9 mouse cellular contexts compared by ENCODE assay signal in genomic region chr14:59467798-59468197, GRCm38 (mm10). TPM values are rescaled to one million over a fixed set of nuclear protein-coding genes. Genes with fewer than 3 reads are reported as not detected.
DNase-seq lines count a peak whose midpoint lies in the region; ATAC-seq and TF ChIP-seq lines count a peak whose summit lies in the region.
"Had no signal": no experiment of that assay in that cellular context is flagged by ENCODE, and none has a peak within 500 bp of the region (broad histone marks: within the 10 kb centered on the region; RNA-seq: fewer than 3 reads in every experiment).

No protein-coding gene starts in this region.

- no peak overlapping the region for H3K4me3 ChIP-seq in heart, embryonic 11.5 days (ENCODE audit: low read depth, low read length)
- no peak overlapping the region for H3K4me3 ChIP-seq in cortical plate, adult 2 months (ENCODE audit: insufficient read depth, low read length)
- no peak overlapping the region for H3K4me3 ChIP-seq in forebrain, embryonic 15.5 days
- H3K4me3 ChIP-seq: neural tube, embryonic 15.5 days had no signal

- peak; percentile 20; the same call in 1 of the 2 replicates for TF ChIP-seq CTCF in cortical plate, adult 2 months (IDR thresholded peaks at IDR 0.05; ENCODE audit: extremely low read depth, insufficient read depth, low read length)

- H3K4me1 ChIP-seq in heart, embryonic 11.5 days (ENCODE audit: control insufficient read depth, insufficient read depth, low read length) = no peaks in the 10 kb centered on the region
- H3K4me1 ChIP-seq in cortical plate, adult 2 months (ENCODE audit: control insufficient read depth, insufficient read depth, low read length) = no peaks in the 10 kb centered on the region
- H3K4me1 ChIP-seq in forebrain, embryonic 15.5 days = no peaks in the 10 kb centered on the region
- H3K4me1 ChIP-seq: neural tube, embryonic 15.5 days had no signal

- no peaks in the 10 kb centered on the region for H3K36me3 ChIP-seq in heart, embryonic 11.5 days (ENCODE audit: control insufficient read depth, insufficient read depth, low read length)
- H3K36me3 ChIP-seq in splenic B cell, adult 2 months (ENCODE audit: control insufficient read depth, insufficient read depth, low read length, poor library complexity, severe bottlenecking) = peaks cover 2% of the 10 kb centered on the region; the same call in 1 of the 2 replicates
- H3K36me3 ChIP-seq in forebrain, embryonic 15.5 days = no peaks in the 10 kb centered on the region
- H3K36me3 ChIP-seq: neural tube, embryonic 15.5 days had no signal

- H3K4me2 ChIP-seq in heart, embryonic 11.5 days = no peak overlapping the region
- no peak overlapping the region for H3K4me2 ChIP-seq in forebrain, embryonic 15.5 days (replicated peaks)
- H3K4me2 ChIP-seq: neural tube, embryonic 15.5 days had no signal

- no peak overlapping the region for H3K27ac ChIP-seq in heart, embryonic 11.5 days (ENCODE audit: low read depth, low read length)
- no peak overlapping the region for H3K27ac ChIP-seq in cortical plate, adult 2 months (ENCODE audit: insufficient read depth, low read length)
- H3K27ac ChIP-seq in forebrain, embryonic 15.5 days (replicated peaks) = no peak overlapping the region
- H3K27ac ChIP-seq: neural tube, embryonic 15.5 days had no signal

- no peak overlapping the region for H3K9ac ChIP-seq in heart, embryonic 11.5 days (ENCODE audit: low read depth, low read length)
- H3K9ac ChIP-seq in forebrain, embryonic 15.5 days (replicated peaks) = no peak overlapping the region
- H3K9ac ChIP-seq: neural tube, embryonic 15.5 days had no signal

- no peaks in the 10 kb centered on the region for H3K9me3 ChIP-seq in heart, embryonic 11.5 days (replicated peaks; ENCODE audit: control insufficient read depth, low read length)
- H3K9me3 ChIP-seq in forebrain, embryonic 15.5 days = no peaks in the 10 kb centered on the region
- H3K9me3 ChIP-seq: neural tube, embryonic 15.5 days had no signal

- DNase-seq in heart, postnatal 10 days = peak; percentile 10 to 11
- peak; percentile 15 for DNase-seq in thymus, postnatal 0 days (ENCODE audit: low spot score)
- DNase-seq in thymus, postnatal 4 days = no peak
- DNase-seq in splenic B cell, adult 2 months (ENCODE audit: low read depth, low spot score) = peak; percentile 22
- DNase-seq in left cerebral cortex, adult 18-20 months (ENCODE audit: low spot score in 2 of 2) = no peak

- TF ChIP-seq POLR2A in cortical plate, adult 2 months (IDR thresholded peaks at IDR 0.05; ENCODE audit: extremely low read depth, insufficient read depth, low read length) = no peak

- no peak for ATAC-seq in heart, embryonic 11.5 days (replicated peaks; ENCODE audit: insufficient number of reproducible peaks, low FRiP score, low TSS enrichment)
- ATAC-seq in forebrain, embryonic 15.5 days (replicated peaks) = no peak

- intact Hi-C loops in heart, postnatal 10 days (cut with DNase I) = loop anchor here (2.0 kb wide), 1 partner anchor 87 kb away; no protein-coding TSS in a partner anchor

- H3K27me3 ChIP-seq in heart, embryonic 11.5 days (ENCODE audit: control insufficient read depth, insufficient read depth, low read length) = no peaks in the 10 kb centered on the region
- H3K27me3 ChIP-seq in splenic B cell, adult 2 months (ENCODE audit: control insufficient read depth, insufficient read depth, low read length, poor library complexity, severe bottlenecking) = no peaks in the 10 kb centered on the region
- H3K27me3 ChIP-seq in forebrain, embryonic 15.5 days = no peaks in the 10 kb centered on the region
- H3K27me3 ChIP-seq: neural tube, embryonic 15.5 days had no signal

- WGBS in heart, embryonic 11.5 days (ENCODE audit: insufficient replicate concordance) = 59% methylated on average over 1 of the region's 1 CpGs
- 67% methylated on average over 1 of the region's 1 CpGs for WGBS in forebrain, embryonic 15.5 days

RNA-seq across cellular contexts. Expression of gene Cab39l, which starts 27.0 kb away (rescaled TPM):
- total RNA-seq in heart, postnatal 10 days (2021) = 10 to 100 TPM; 20.3 to 24.5 TPM
- polyA plus RNA-seq in heart, embryonic 11.5 days (2014; fragmentation: Nextera tagmentation; extraction: Ambion mirVana) = 30.5 and 31.1 TPM in 2 replicates
- 29.3 and 31.8 TPM in 2 replicates for polyA plus RNA-seq in thymus, postnatal 0 days (2015; fragmentation: Nextera tagmentation; extraction: Ambion mirVana)
- 16.6 and 18.3 TPM in 2 replicates for polyA plus RNA-seq in cortical plate, adult 2 months (2012; rRNA removed)
- polyA plus RNA-seq in forebrain, embryonic 15.5 days (2015; fragmentation: Nextera tagmentation; extraction: Ambion mirVana) = 22.7 and 22.8 TPM in 2 replicates
- total RNA-seq in left cerebral cortex, adult 18-20 months (2021) = 10 to 100 TPM; 27.1 to 27.7 TPM

RNA-seq across cellular contexts. Expression of gene Setdb2, which starts 27.1 kb away (rescaled TPM):
- total RNA-seq in heart, postnatal 10 days (2021) = 10 to 100 TPM in 1 of 2 experiments, 1 to 10 TPM in 1; 7.1 to 13.3 TPM
- 8.9 and 9.9 TPM in 2 replicates for polyA plus RNA-seq in heart, embryonic 11.5 days (2014; fragmentation: Nextera tagmentation; extraction: Ambion mirVana)
- 14.2 and 14.6 TPM in 2 replicates for polyA plus RNA-seq in thymus, postnatal 0 days (2015; fragmentation: Nextera tagmentation; extraction: Ambion mirVana)
- polyA plus RNA-seq in cortical plate, adult 2 months (2012; rRNA removed) = 3.7 and 4.7 TPM in 2 replicates
- 7.5 and 11.2 TPM in 2 replicates for polyA plus RNA-seq in forebrain, embryonic 15.5 days (2015; fragmentation: Nextera tagmentation; extraction: Ambion mirVana)
- total RNA-seq in left cerebral cortex, adult 18-20 months (2021) = 1 to 10 TPM; 4.9 to 7.1 TPM

Comparison
In these comparisons a context has a peak if more than half of its experiments do, and no peak if none do; other contexts are left out.
1. DNase-seq: peak in heart, postnatal 10 days (2 of 2), thymus, postnatal 0 days (single experiment) and splenic B cell, adult 2 months (single experiment); none in thymus, postnatal 4 days (single experiment) and left cerebral cortex, adult 18-20 months (0 of 2).